Mouse (Mus musculus) C2C12 (cell line): ENCODE results near the gene Mbip. TPM values are rescaled to one million over a fixed set of nuclear protein-coding genes. Genes with fewer than 3 reads are reported as not detected.

Experiments used
- H3K27me3 ChIP-seq: one replicate; pipeline ENCODE4 v1.6.1; 2011; ENCODE audit not compliant: control insufficient read depth, insufficient read depth, insufficient read length
- H3K36me3 ChIP-seq: one replicate; pipeline ENCODE4 v1.6.1; 2011; ENCODE audit not compliant: control insufficient read depth, insufficient read depth
- H3K4me3 ChIP-seq: one replicate; pipeline ENCODE4 v1.5.1; 2011; ENCODE audit warnings: mild to moderate bottlenecking, control low read depth; ENCODE audit not compliant: poor library complexity, insufficient read depth, severe bottlenecking
- H3K79me2 ChIP-seq: one replicate; pipeline ENCODE4 v1.6.1; 2011; ENCODE audit not compliant: control insufficient read depth, insufficient read depth
- H3K79me3 ChIP-seq: one replicate; pipeline ENCODE4 v1.6.1; 2011; ENCODE audit warnings: low read depth, control low read depth
- H3ac ChIP-seq: one replicate; pipeline ENCODE3; 2011; ENCODE audit warnings: low read depth; ENCODE audit not compliant: control insufficient read depth, insufficient read length
- CEBPB ChIP-seq: IDR thresholded peaks from one replicate; pipeline ENCODE4 v1.6.1; 2011; ENCODE audit warnings: low read depth, mild to moderate bottlenecking, control low read depth, moderate library complexity
- CTCF ChIP-seq: IDR thresholded peaks from one replicate; pipeline ENCODE4 v1.5.1; 2011; ENCODE audit not compliant: control insufficient read depth, insufficient read depth, insufficient read length
- FOSL1 ChIP-seq: IDR thresholded peaks from one replicate; pipeline ENCODE4 v1.8.0; 2011; ENCODE audit warnings: mild to moderate bottlenecking, low read length; ENCODE audit not compliant: poor library complexity, insufficient read depth, severe bottlenecking
- MAX ChIP-seq: IDR thresholded peaks from one replicate; pipeline ENCODE4 v1.6.1; 2011; ENCODE audit warnings: mild to moderate bottlenecking, control low read depth
- MYOD1 ChIP-seq: IDR thresholded peaks from one replicate; pipeline ENCODE4 v1.6.1; 2011; ENCODE audit warnings: low read depth; ENCODE audit not compliant: control insufficient read depth, insufficient read length
- MYOG ChIP-seq: IDR thresholded peaks from one replicate; pipeline ENCODE4 v1.6.1; 2011; ENCODE audit not compliant: control insufficient read depth, insufficient read length; ENCODE audit errors: extremely low read depth
- USF1 ChIP-seq: IDR thresholded peaks from one replicate; pipeline ENCODE4 v1.6.1; 2011; ENCODE audit warnings: low read depth, mild to moderate bottlenecking, control low read depth, moderate library complexity
- polyA plus RNA-seq: library from polyadenylated mRNA; unstranded; fragments of >200 nt; fragmentation: generic; extraction: Trizol; gene quantifications from one replicate; pipeline ENCODE4 v1.2.1, GENCODE M21; 2012; ENCODE audit warnings: missing spikeins

The Mbip gene
- polyA plus RNA-seq, 1 experiment = 4.6 TPM

GRCm38 (mm10) chr12:56305758-56306157 lies 39.9 kb downstream of the Mbip start:
- Histone ChIP-seq H3K27me3 (no peaks in the 10 kb centered on the region), H3K79me2 (no peaks in the 10 kb centered on the region), H3K36me3 (no peaks in the 10 kb centered on the region), H3ac (no peak overlapping the region), H3K4me3 (no peak overlapping the region), H3K79me3 (no peaks in the 10 kb centered on the region)
- TF ChIP-seq CTCF = no peak

DNA sequence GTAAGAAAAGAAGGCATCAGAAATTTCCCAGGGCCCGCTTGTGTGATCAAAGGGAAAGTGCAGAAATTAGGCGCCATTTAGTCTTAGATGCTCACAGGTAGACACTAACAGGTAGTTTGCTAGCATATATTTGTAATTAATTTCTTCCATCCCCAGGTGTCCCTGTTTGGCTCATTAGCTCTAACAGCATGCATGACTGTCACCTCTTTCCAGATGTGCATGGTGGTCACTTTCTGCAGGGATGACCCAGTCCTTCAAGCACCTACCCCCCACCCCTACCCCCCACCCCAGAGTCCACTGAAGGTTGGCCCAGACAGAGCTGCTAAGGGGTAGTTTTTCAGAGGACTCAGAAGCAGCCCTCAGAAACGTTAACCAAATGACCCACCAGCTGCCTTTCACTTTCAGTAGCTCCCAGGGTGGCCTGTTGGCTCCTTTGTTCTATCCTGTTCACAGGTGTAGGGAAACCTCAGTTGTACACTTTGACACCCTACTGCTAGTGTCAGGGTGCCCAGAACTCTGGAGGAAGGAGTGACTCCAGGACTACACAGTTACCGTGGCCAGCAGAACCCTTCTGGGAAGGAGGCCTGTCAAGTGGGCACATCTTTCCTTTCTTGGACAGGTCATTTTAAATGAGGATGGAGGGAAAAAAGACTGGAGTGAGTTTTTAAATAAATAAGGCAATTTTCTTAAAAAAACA lies 43.2 kb downstream of the Mbip start:
- no peak overlapping the region for H3ac ChIP-seq
- TF ChIP-seq MYOG (no peak), MYOD1 (no peak), CEBPB (no peak), USF1 (no peak), FOSL1 (no peak), CTCF (no peak), MAX (no peak)
- no peaks in the 10 kb centered on the region for H3K36me3 ChIP-seq
- H3K79me3 ChIP-seq = no peaks in the 10 kb centered on the region
- no peaks in the 10 kb centered on the region for H3K79me2 ChIP-seq
- H3K4me3 ChIP-seq = no peak overlapping the region
- no peaks in the 10 kb centered on the region for H3K27me3 ChIP-seq

GRCm38 (mm10) chr12:56301487-56302293 lies 44.0 kb downstream of the Mbip start:
- no peak overlapping the region for H3K4me3 ChIP-seq
- H3K79me3 ChIP-seq = no peaks in the 10 kb centered on the region
- H3K27me3 ChIP-seq = no peaks in the 10 kb centered on the region
- H3K79me2 ChIP-seq = no peaks in the 10 kb centered on the region
- H3K36me3 ChIP-seq = no peaks in the 10 kb centered on the region
- no peak for TF ChIP-seq CTCF
- no peak for TF ChIP-seq USF1
- TF ChIP-seq MYOG = no peak
- TF ChIP-seq CEBPB = no peak
- TF ChIP-seq FOSL1 = no peak
- no peak for TF ChIP-seq MAX
- TF ChIP-seq MYOD1 = no peak
- no peak overlapping the region for H3ac ChIP-seq

- H3K79me3 ChIP-seq = no peaks in the 10 kb centered on the region
- no peak for TF ChIP-seq MYOD1
- no peak for TF ChIP-seq FOSL1
- TF ChIP-seq CEBPB = no peak
- TF ChIP-seq MYOG = no peak
- TF ChIP-seq CTCF = no peak
- no peak for TF ChIP-seq USF1
- H3K79me2 ChIP-seq = no peaks in the 10 kb centered on the region
- H3K4me3 ChIP-seq = no peak overlapping the region
- H3ac ChIP-seq = no peak overlapping the region
- no peaks in the 10 kb centered on the region for H3K36me3 ChIP-seq
- no peaks in the 10 kb centered on the region for H3K27me3 ChIP-seq
These were observed 46.1 kb downstream of the Mbip start for GRCm38 (mm10) chr12:56299610-56300009.

DNA sequence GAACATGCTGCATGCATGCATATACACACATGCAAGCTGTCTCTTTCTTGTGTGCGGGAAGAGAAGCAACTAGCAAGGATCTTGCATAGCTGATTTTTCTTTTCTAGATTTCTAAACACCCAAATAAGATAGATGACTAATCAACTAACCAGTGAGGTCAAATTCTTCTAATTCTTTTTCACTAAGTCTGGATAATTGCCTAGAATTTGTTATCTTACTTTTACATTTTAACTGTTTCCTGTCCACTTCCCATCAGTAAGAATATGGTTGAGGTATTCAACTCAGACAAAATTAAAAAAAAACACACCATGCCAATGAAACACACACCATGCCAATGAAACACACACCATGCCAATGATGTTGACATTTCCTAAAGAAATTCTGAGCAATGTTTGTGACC lies 46.8 kb downstream of the Mbip start:
- no peaks in the 10 kb centered on the region for H3K79me2 ChIP-seq
- H3K36me3 ChIP-seq = no peaks in the 10 kb centered on the region
- no peak overlapping the region for H3K4me3 ChIP-seq
- no peaks in the 10 kb centered on the region for H3K79me3 ChIP-seq
- no peaks in the 10 kb centered on the region for H3K27me3 ChIP-seq
- H3ac ChIP-seq = no peak overlapping the region
- TF ChIP-seq CTCF (no peak), MYOD1 (no peak), MAX (no peak), CEBPB (no peak), USF1 (no peak), MYOG (no peak), FOSL1 (no peak)
